Mouse (Mus musculus): ENCODE results near the gene Pgm5. TPM values are rescaled to one million over a fixed set of nuclear protein-coding genes. Genes with fewer than 3 reads are reported as not detected.
"Not testable (repeated sequence)": the region's sequence is repeated elsewhere in the genome, so short reads cannot be mapped to it uniquely, and the experiment has no call there.

Pgm5 gene
- polyA plus RNA-seq, 1 experiment from 2014 or later, result 1.1 TPM

DNA sequence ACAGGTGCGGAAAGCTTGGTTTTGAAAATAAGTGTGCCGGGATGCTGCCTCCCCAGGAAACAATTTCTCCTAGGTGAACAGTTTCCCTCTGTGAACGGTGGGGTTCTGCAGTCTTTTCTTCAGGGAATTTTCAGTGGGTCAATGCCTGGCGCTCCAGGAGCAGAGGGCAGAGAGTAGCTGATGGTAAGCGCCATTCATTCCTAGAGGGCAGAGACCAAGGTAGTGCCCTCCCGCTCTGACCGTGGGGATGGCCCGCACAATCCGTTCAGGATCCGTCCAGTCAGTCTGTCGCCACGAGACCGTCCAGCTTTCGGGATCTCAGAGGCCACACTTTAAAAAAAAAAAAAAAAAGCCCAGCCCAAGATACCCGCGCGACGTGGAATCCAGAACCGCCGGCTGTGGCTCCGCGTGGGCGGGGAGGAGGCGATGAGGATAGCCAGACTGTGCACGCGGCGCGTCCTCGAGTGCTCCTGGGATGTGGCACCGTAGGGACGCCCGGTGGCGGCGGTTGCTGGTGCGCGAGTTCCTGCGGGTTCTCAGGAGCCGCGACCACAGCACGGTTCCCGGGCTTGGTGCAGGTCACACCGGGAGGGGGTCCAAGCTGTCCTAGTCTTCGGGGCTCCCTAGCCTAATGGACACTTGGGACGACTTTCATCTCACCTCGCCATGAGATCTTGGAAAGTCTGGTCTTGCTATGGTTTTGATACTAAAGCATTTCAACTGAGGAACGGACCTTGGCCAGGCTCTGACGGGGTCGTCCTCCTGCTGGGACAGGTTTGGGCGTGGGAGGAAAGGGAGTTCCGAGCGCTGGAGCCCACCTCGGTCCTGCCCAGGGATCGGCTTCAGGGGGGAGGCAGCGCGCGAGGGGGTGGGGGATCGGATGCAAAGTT lies 35.6 kb upstream of the Pgm5 start:
- peaks cover 24% of the 10 kb centered on the region for H3K4me1 ChIP-seq
- no peak overlapping the region for H3K9ac ChIP-seq
- H3K27ac ChIP-seq, result no peak overlapping the region
- no peak for ATAC-seq (ENCODE audit: low FRiP score, low read depth)
- no peaks in the 10 kb centered on the region for H3K9me3 ChIP-seq
- H3K36me3 ChIP-seq, result no peaks in the 10 kb centered on the region
- peak overlapping the region; percentile 13; the same call in 1 of the 2 replicates for H3K4me3 ChIP-seq
- WGBS, result 1% methylated on average over 57 of the region's 57 CpGs
- H3K27me3 ChIP-seq (replicated peaks), result peaks cover 70% of the 10 kb centered on the region
- peak overlapping the region; percentile 44 for H3K4me2 ChIP-seq (replicated peaks)

GRCm38 (mm10) chr19:24896536-24896935 lies 34.9 kb upstream of the Pgm5 start:
- Histone ChIP-seq H3K27me3 (replicated peaks) (peaks cover 62% of the 10 kb centered on the region), H3K27ac (no peak overlapping the region), H3K9me3 (no peaks in the 10 kb centered on the region), H3K4me2 (replicated peaks) (no peak overlapping the region), H3K9ac (no peak overlapping the region), H3K36me3 (no peaks in the 10 kb centered on the region), H3K4me3 (no peak overlapping the region), H3K4me1 (peaks cover 24% of the 10 kb centered on the region)
- 16% methylated on average over 4 of the region's 4 CpGs for WGBS
- ATAC-seq (ENCODE audit: low FRiP score, low read depth), result no peak

- H3K36me3 ChIP-seq, result no peaks in the 10 kb centered on the region
- H3K4me1 ChIP-seq, result no peaks in the 10 kb centered on the region
- no peak overlapping the region for H3K4me3 ChIP-seq
- no peak overlapping the region for H3K4me2 ChIP-seq (replicated peaks)
- H3K27me3 ChIP-seq (replicated peaks), result 0 out of 2 replicates have a peak, but pooled peaks cover 2% of the 10 kb centered on the region
- WGBS, result 87% methylated on average over 3 of the region's 3 CpGs
- H3K9me3 ChIP-seq, result no peaks in the 10 kb centered on the region
- no peak for ATAC-seq (ENCODE audit: low FRiP score, low read depth)
- H3K9ac ChIP-seq, result no peak overlapping the region
- H3K27ac ChIP-seq, result no peak overlapping the region
These were observed 25.2 kb upstream of the Pgm5 start for GRCm38 (mm10) chr19:24886888-24887287.

- H3K4me3 ChIP-seq, result no peak overlapping the region
- ATAC-seq (ENCODE audit: low FRiP score, low read depth), result 0 out of 2 replicates have a peak, but pooled peaks have one; percentile 37
- H3K27me3 ChIP-seq (replicated peaks), result 0 out of 2 replicates have a peak, but pooled peaks cover 2% of the 10 kb centered on the region
- H3K9ac ChIP-seq, result no peak overlapping the region
- H3K27ac ChIP-seq, result no peak overlapping the region
- no peak overlapping the region for H3K4me2 ChIP-seq (replicated peaks)
- no peaks in the 10 kb centered on the region for H3K4me1 ChIP-seq
- WGBS, result 10% methylated on average over 5 of the region's 5 CpGs
- no peaks in the 10 kb centered on the region for H3K9me3 ChIP-seq
- H3K36me3 ChIP-seq, result no peaks in the 10 kb centered on the region
These were observed 23.8 kb upstream of the Pgm5 start for GRCm38 (mm10) chr19:24885504-24885903.

DNA sequence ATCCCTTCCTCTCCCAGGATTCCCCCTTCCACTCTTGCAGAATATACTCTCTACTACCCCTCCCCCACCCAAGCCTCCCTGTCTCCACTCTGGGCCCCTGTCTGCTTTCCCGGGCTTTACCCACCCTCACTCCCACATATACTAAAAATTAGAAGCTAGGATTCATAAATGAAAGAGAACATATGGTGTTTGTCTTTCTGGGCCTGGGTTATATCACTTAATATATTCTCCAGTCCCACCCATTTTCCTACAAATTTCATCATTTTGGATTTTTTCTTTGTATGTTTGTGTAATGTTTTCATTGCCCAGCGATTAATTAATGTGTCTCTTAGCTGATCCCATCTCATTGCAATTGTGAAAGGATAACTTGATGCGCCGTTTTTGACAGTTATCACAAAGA lies 19.6 kb upstream of the Pgm5 start:
- H3K9ac ChIP-seq, result no peak overlapping the region
- H3K4me1 ChIP-seq, result no peaks in the 10 kb centered on the region
- H3K4me3 ChIP-seq, result no peak overlapping the region
- H3K9me3 ChIP-seq, result no peaks in the 10 kb centered on the region
- H3K36me3 ChIP-seq, result no peaks in the 10 kb centered on the region
- no peak overlapping the region for H3K27ac ChIP-seq
- WGBS, result 76% methylated on average over 4 of the region's 4 CpGs
- no peak overlapping the region for H3K4me2 ChIP-seq (replicated peaks)
- 0 out of 2 replicates have a peak, but pooled peaks cover 2% of the 10 kb centered on the region for H3K27me3 ChIP-seq (replicated peaks)
- ATAC-seq (ENCODE audit: low FRiP score, low read depth), result no peak

DNA sequence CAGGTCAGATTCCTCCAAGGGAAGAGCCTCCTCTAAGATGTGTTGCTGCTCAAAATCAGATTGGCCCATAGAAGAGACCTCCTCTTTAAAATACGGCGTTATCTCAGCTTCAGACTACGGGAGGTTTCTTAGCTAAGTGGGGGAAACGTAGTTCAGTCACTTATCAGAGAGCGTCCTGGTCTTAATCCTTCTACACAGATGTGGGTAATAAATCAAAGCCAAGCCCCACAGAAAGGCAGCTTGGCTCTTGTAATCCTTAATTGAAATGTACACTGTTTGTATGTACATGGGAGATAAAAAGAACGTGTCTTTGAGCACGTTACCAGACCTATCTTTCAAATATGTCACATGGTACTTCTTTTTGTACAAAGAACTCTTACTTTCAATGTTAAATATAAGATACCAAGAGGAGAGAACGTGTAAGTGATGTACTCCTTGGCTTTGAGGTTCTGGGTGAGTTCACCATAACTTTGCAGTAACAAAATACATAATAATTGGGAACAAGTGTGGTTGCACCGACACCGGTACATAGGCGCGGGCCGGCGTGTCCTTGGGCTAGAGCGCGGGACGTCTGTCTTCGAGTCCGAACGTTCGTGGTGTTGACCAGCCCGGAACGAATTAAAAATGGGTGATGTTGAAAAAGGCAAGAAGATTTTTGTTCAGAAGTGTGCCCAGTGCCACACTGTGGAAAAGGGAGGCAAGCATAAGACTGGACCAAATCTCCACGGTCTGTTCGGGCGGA lies 13.6 kb upstream of the Pgm5 start, which contains the start of gene Gm10053:
Gene Gm10053 (plus strand): TSS at position 558 of the 742 bp plus-strand sequence.
- not testable (repeated sequence) for H3K36me3 ChIP-seq; H3K9ac ChIP-seq; H3K4me2 ChIP-seq (replicated peaks); H3K9me3 ChIP-seq; H3K27me3 ChIP-seq (replicated peaks); H3K4me3 ChIP-seq; H3K4me1 ChIP-seq; ATAC-seq (ENCODE audit: low FRiP score, low read depth); H3K27ac ChIP-seq
- 82% methylated on average over 23 of the region's 26 CpGs for WGBS

GRCm38 (mm10) chr19:24873873-24874272 lies 12.2 kb upstream of the Pgm5 start:
- ATAC-seq (ENCODE audit: low FRiP score, low read depth), result no peak
- Histone ChIP-seq H3K9ac (no peak overlapping the region), H3K4me1 (no peaks in the 10 kb centered on the region), H3K27me3 (replicated peaks) (no peaks in the 10 kb centered on the region; the same call in 1 of the 2 replicates), H3K36me3 (no peaks in the 10 kb centered on the region), H3K4me3 (no peak overlapping the region), H3K9me3 (no peaks in the 10 kb centered on the region), H3K4me2 (replicated peaks) (no peak overlapping the region), H3K27ac (no peak overlapping the region)
- 65% methylated on average over 2 of the region's 2 CpGs for WGBS

DNA sequence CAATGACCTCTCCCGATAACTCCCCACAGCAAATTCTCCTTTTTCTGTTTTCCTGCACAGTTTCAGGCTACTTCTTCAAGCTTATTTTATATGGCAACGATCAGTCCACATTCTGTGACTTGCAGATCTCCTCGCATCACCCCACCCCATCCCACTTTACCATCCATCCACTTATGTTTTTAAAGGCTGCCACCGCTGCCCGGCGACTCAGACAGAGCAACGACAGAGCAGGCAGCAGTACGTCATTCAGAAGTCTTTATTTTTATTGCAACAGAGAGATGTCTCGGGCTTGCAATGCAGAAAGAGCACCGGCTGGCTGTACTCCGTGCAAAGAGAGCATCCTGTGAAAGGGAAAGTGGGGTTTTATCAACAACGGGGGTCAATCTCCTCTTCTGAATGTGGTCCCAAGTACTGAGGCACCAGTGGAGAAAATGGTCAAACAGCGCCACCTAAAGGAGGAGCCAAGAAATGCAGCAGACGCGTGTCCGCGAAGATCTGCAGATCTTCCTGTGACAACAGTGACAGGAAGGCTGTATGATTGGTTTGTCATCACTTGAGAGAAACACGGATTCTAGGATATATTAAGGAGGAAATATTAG lies 9.5 kb upstream of the Pgm5 start:
- Histone ChIP-seq H3K4me3 (peak overlapping the region; percentile 29; the same call in 1 of the 2 replicates), H3K27ac (no peak overlapping the region), H3K9me3 (no peaks in the 10 kb centered on the region), H3K4me2 (replicated peaks) (peak overlapping the region; percentile 60), H3K4me1 (no peaks in the 10 kb centered on the region), H3K27me3 (replicated peaks) (no peaks in the 10 kb centered on the region; the same call in 1 of the 2 replicates), H3K36me3 (no peaks in the 10 kb centered on the region), H3K9ac (peak overlapping the region; percentile 45; the same call in 1 of the 2 replicates)
- WGBS, result 20% methylated on average over 18 of the region's 18 CpGs
- peak; percentile 41; the same call in 1 of the 2 replicates for ATAC-seq (ENCODE audit: low FRiP score, low read depth)

DNA sequence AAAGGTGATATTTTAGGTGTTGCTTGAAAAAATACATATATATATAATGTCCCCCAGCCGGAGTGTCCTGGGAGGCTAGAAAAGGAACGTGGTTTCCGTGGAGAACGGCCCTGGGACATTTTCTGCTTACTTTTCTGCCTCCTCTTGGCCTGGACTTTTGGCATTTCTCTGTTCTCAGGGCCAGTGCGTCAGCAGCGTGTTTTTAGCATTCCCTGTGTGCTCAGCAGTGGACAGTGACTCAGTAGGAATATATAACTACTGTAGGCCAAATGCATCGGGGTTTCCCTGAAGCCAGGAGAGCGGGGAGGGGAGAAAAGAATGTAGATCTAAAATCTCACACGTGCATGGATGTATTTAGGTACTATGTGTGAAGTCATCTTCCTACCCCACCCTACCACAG lies 3.8 kb upstream of the Pgm5 start:
- Histone ChIP-seq H3K27me3 (replicated peaks) (peaks cover 29% of the 10 kb centered on the region), H3K9ac (no peak overlapping the region), H3K4me1 (peaks cover 9% of the 10 kb centered on the region), H3K4me3 (no peak overlapping the region), H3K4me2 (replicated peaks) (no peak overlapping the region), H3K9me3 (no peaks in the 10 kb centered on the region), H3K27ac (no peak overlapping the region), H3K36me3 (no peaks in the 10 kb centered on the region)
- ATAC-seq (ENCODE audit: low FRiP score, low read depth), result no peak
- WGBS, result 87% methylated on average over 9 of the region's 9 CpGs

- Histone ChIP-seq H3K4me1 (peaks cover 9% of the 10 kb centered on the region), H3K36me3 (no peaks in the 10 kb centered on the region), H3K27ac (no peak overlapping the region), H3K27me3 (replicated peaks) (peaks cover 29% of the 10 kb centered on the region), H3K9ac (peak overlapping the region; percentile 42; the same call in 1 of the 2 replicates), H3K4me2 (replicated peaks) (peak overlapping the region; percentile 78), H3K9me3 (no peaks in the 10 kb centered on the region), H3K4me3 (peak overlapping the region; percentile 39)
- 15% methylated on average over 13 of the region's 13 CpGs for WGBS
- no peak for ATAC-seq (ENCODE audit: low FRiP score, low read depth)
These were observed 411 bp downstream of the Pgm5 start for GRCm38 (mm10) chr19:24861276-24861611.

DNA sequence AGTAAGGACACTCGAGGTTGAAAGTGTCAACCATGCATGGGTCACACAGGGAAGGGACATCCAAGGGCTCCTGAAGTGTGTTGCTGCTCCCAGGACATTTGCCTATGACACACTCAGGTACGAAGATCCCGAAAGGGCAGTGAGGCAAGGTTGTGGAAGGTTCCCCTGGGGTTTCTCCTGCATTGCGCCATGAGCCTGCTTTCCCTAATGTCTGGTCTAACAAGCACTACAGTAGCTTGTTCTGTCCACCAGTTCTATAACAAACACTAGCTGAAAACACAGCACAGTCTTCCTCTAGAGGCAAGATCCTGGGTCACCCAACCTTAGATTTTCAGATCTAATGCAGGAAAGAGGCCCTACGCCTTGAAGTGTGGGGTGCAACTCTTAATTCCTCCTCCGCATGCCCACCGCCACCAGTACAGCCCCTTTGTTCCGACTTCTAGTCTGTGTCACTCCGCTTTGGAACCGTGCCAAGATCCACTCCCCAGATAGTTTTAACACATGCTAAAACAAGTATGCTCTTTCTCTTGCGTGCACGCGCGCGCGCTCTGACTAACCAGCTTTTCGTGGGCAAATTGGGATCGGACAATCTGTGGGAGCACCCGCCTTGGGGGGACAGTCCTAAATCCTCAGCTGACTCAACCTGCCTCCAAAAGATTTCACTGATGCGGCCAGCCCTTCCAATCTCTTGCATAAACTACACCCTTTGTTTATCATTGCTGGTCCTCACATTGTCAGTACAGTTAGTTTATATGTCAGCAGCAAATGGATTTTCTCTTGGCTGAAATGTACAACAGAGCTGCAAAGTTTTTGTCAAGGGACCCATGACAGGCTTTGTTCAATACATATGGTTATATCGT lies 10.0 kb downstream of the Pgm5 start:
- ATAC-seq (ENCODE audit: low FRiP score, low read depth), result peak; percentile 58; the same call in 1 of the 2 replicates
- H3K4me1 ChIP-seq, result peaks cover 8% of the 10 kb centered on the region; the same call in 1 of the 2 replicates
- no peaks in the 10 kb centered on the region for H3K9me3 ChIP-seq
- 73% methylated on average over 21 of the region's 21 CpGs for WGBS
- no peak overlapping the region for H3K9ac ChIP-seq
- H3K4me2 ChIP-seq (replicated peaks), result 0 out of 2 replicates have a peak overlapping the region, but pooled peaks have one; percentile 16
- H3K36me3 ChIP-seq, result no peaks in the 10 kb centered on the region
- H3K4me3 ChIP-seq, result no peak overlapping the region
- no peaks in the 10 kb centered on the region for H3K27me3 ChIP-seq (replicated peaks)
- no peak overlapping the region for H3K27ac ChIP-seq
